Mouse (Mus musculus) limb, embryonic 14.5 days (tissue): ENCODE results near the gene Tm4sf19. TPM values are rescaled to one million over a fixed set of nuclear protein-coding genes. Genes with fewer than 3 reads are reported as not detected.

ENCODE experiments used
- ATAC-seq: fragments of 200-750 bp; cut with Nextera tagmentation; 2 replicates; pipeline ENCODE4 v1.8.0; 2017; ENCODE audit warnings: low read depth, moderate number of reproducible peaks, moderate TSS enrichment; ENCODE audit not compliant: low FRiP score
- DNase-seq: peaks from one replicate; pipeline ENCODE4 v3.0.0-alpha.2; 2015; ENCODE audit warnings: low spot score
- H3K27ac ChIP-seq: fragments of 300-500 bp; sonication (generic); replicated peaks from 2 replicates; pipeline ENCODE4 v1.5.1; 2014; ENCODE audit warnings: low read depth, mild to moderate bottlenecking, low read length, moderate library complexity, mixed read lengths
- H3K27me3 ChIP-seq: fragments of 300-500 bp; sonication (generic); 2 replicates; pipeline ENCODE4 v1.6.1; 2014; ENCODE audit warnings: low read length, mixed read lengths; ENCODE audit not compliant: control insufficient read depth, insufficient read depth
- H3K36me3 ChIP-seq: fragments of 300-500 bp; sonication (generic); 2 replicates; pipeline ENCODE4 v1.6.1; 2014; ENCODE audit warnings: mild to moderate bottlenecking, low read length, moderate library complexity, mixed read lengths; ENCODE audit not compliant: control insufficient read depth, insufficient read depth
- H3K4me1 ChIP-seq: fragments of 300-500 bp; sonication (generic); 2 replicates; pipeline ENCODE4 v1.6.1; 2014; ENCODE audit warnings: antibody characterized with exemption, low read length, mixed read lengths; ENCODE audit not compliant: control insufficient read depth, insufficient read depth
- H3K4me2 ChIP-seq: fragments of 300-500 bp; sonication (generic); replicated peaks from 2 replicates; pipeline ENCODE4 v1.6.1; 2014; ENCODE audit warnings: low read depth, mild to moderate bottlenecking, low read length, moderate library complexity; ENCODE audit not compliant: severe bottlenecking
- H3K4me3 ChIP-seq: fragments of 300-500 bp; sonication (generic); replicated peaks from 2 replicates; pipeline ENCODE4 v1.5.1; 2014; ENCODE audit warnings: low read length
- H3K9ac ChIP-seq: fragments of 300-500 bp; sonication (generic); 2 replicates; pipeline ENCODE4 v1.6.1; 2014; ENCODE audit warnings: mild to moderate bottlenecking, low read depth, low read length, moderate library complexity; ENCODE audit not compliant: severe bottlenecking
- H3K9me3 ChIP-seq: fragments of 300-500 bp; sonication (generic); 2 replicates; pipeline ENCODE4 v1.6.1; 2016; ENCODE audit warnings: low read length; ENCODE audit not compliant: control insufficient read depth
- POLR2A ChIP-seq: fragments of 200-500 bp; IDR thresholded peaks from 2 replicates; pipeline ENCODE4 v1.8.0; 2012; ENCODE audit warnings: inconsistent platforms, mild to moderate bottlenecking, moderate library complexity, borderline replicate concordance; ENCODE audit not compliant: insufficient read depth, insufficient read length; ENCODE audit errors: extremely low read depth
- WGBS: fragments of 180-500 bp; shearing (Covaris S2); extraction: QIAGEN DNeasy Blood & Tissue Kit; methylation state at CpG from one replicate; pipeline ENCODE4 v1.1.7; 2014; 5-methylcytosine and 5-hydroxymethylcytosine counted together
- polyA plus RNA-seq, 2 experiments: library from polyadenylated mRNA; depleted of rRNA in 1 of 2; stranded (reverse) in 1 of 2; unstranded in 1 of 2; fragments of >200 nt; fragmentation: Nextera tagmentation in 1 of 2; extraction: Ambion mirVana in 1 of 2; gene quantifications; 2 replicates each; pipeline versions ENCODE4 v1.2.1 to v1.2.3; 2012 to 2014

The Tm4sf19 gene
- polyA plus RNA-seq, 2 experiments = 0.15 to 0.24 TPM

GRCm38 (mm10) chr16:32384885-32385284, 15.4 kb upstream of the Tm4sf19 start:
- no peaks in the 10 kb centered on the region for H3K27me3 ChIP-seq
- no peak overlapping the region for H3K9ac ChIP-seq
- no peaks in the 10 kb centered on the region for H3K9me3 ChIP-seq
- 81% methylated on average over 2 of the region's 2 CpGs for WGBS
- peaks cover 74% of the 10 kb centered on the region for H3K36me3 ChIP-seq
- DNase-seq (no peak), ATAC-seq (no peak)
- no peak overlapping the region for H3K4me2 ChIP-seq
- H3K27ac ChIP-seq = no peak overlapping the region
- no peak for TF ChIP-seq POLR2A
- no peak overlapping the region for H3K4me3 ChIP-seq
- no peaks in the 10 kb centered on the region for H3K4me1 ChIP-seq

- no peaks in the 10 kb centered on the region for H3K9me3 ChIP-seq
- no peak for ATAC-seq
- H3K36me3 ChIP-seq = peaks cover 70% of the 10 kb centered on the region
- H3K9ac ChIP-seq = no peak overlapping the region
- TF ChIP-seq POLR2A = no peak
- H3K4me3 ChIP-seq = no peak overlapping the region
- no peaks in the 10 kb centered on the region for H3K27me3 ChIP-seq
- no peak overlapping the region for H3K4me2 ChIP-seq
- DNase-seq = no peak
- H3K27ac ChIP-seq = no peak overlapping the region
- 81% methylated on average over 3 of the region's 3 CpGs for WGBS
- no peaks in the 10 kb centered on the region for H3K4me1 ChIP-seq
Measured at GRCm38 (mm10) chr16:32386826-32387225, 13.5 kb upstream of the Tm4sf19 start.

GRCm38 (mm10) chr16:32389049-32389448, 11.3 kb upstream of the Tm4sf19 start:
- DNase-seq = no peak

GRCm38 (mm10) chr16:32389841-32390240, 10.5 kb upstream of the Tm4sf19 start:
- Histone ChIP-seq H3K4me3 (no peak overlapping the region), H3K27ac (no peak overlapping the region), H3K27me3 (no peaks in the 10 kb centered on the region), H3K4me2 (no peak overlapping the region), H3K9me3 (no peaks in the 10 kb centered on the region), H3K9ac (no peak overlapping the region), H3K4me1 (no peaks in the 10 kb centered on the region), H3K36me3 (peaks cover 57% of the 10 kb centered on the region)
- ATAC-seq (no peak), DNase-seq (no peak)
- 95% methylated on average over 3 of the region's 3 CpGs for WGBS
- TF ChIP-seq POLR2A = no peak

More at GRCm38 (mm10) chr16:32389049-32389448, 11.3 kb upstream of the Tm4sf19 start:
- peaks cover 62% of the 10 kb centered on the region for H3K36me3 ChIP-seq
- no peaks in the 10 kb centered on the region for H3K4me1 ChIP-seq
- H3K27me3 ChIP-seq = no peaks in the 10 kb centered on the region
- no peak for TF ChIP-seq POLR2A
- H3K4me2 ChIP-seq = no peak overlapping the region
- H3K9me3 ChIP-seq = no peaks in the 10 kb centered on the region
- no peak overlapping the region for H3K4me3 ChIP-seq
- no peak overlapping the region for H3K9ac ChIP-seq
- no peak overlapping the region for H3K27ac ChIP-seq
- ATAC-seq = no peak

GRCm38 (mm10) chr16:32390882-32391281, 9.4 kb upstream of the Tm4sf19 start:
- Histone ChIP-seq H3K9me3 (no peaks in the 10 kb centered on the region), H3K27me3 (no peaks in the 10 kb centered on the region), H3K9ac (no peak overlapping the region), H3K4me1 (no peaks in the 10 kb centered on the region), H3K27ac (no peak overlapping the region), H3K36me3 (peaks cover 47% of the 10 kb centered on the region), H3K4me2 (no peak overlapping the region), H3K4me3 (no peak overlapping the region)
- DNase-seq (no peak), ATAC-seq (no peak)
- 98% methylated on average over 3 of the region's 3 CpGs for WGBS
- TF ChIP-seq POLR2A = no peak
